8 mouse cellular contexts compared by ENCODE assay signal in the genomic region with DNA sequence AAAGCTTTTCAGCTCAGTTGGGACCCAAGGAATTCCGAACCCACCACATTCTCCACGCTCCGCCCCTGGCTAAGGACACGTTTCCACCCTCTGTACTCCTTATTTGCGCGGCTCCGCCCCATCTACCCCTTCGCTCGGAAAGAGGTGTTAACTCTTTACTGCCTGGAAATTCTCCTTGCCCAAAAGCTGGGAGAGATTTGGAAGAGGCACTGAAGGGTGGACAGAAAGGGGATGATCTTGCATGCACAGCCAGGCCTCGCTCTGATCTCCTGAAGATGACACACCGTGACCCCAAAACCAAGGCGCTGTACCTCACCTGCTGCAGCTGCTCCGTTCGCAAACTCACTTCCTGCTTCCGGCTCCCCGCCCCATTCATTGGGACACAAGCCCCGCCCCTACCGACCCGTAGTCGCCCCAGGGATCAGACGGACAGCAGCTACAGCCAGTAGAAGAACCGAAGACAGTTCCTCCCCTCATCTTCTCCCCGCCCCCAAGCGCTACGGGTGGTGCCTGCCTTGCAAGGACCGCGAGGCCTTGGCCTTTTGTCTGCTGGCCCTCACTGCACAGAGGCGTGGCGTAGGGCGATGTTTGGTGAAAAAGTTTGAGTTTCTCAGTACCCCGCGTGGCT. TPM values are rescaled to one million over a fixed set of nuclear protein-coding genes. Genes with fewer than 3 reads are reported as not detected.
DNase-seq lines count a peak whose midpoint lies in the region; ATAC-seq and TF ChIP-seq lines count a peak whose summit lies in the region.

A gene (minus strand): TSS at position 384 of the 628 bp plus-strand sequence.

- H3K36me3 ChIP-seq in embryonic facial prominence, embryonic 14.5 days (ENCODE audit: control insufficient read depth, insufficient read depth, low read length), result peaks cover 23% of the 10 kb centered on the region
- H3K36me3 ChIP-seq in heart, adult 2 months (ENCODE audit: control insufficient read depth, insufficient read depth, low read length), result no peaks in the 10 kb centered on the region
- H3K36me3 ChIP-seq in limb, embryonic 13.5 days, result peaks cover 41% of the 10 kb centered on the region
- H3K36me3 ChIP-seq in midbrain, embryonic 16.5 days (ENCODE audit: control insufficient read depth, insufficient read depth, low read length), result peaks cover 11% of the 10 kb centered on the region; the same call in 1 of the 2 replicates

- peak within 1 kb of the TSS; percentile 58 for H3K4me3 ChIP-seq in embryonic facial prominence, embryonic 14.5 days (ENCODE audit: low read depth, low read length)
- H3K4me3 ChIP-seq in heart, adult 2 months, result peak within 1 kb of the TSS; percentile 56
- H3K4me3 ChIP-seq in limb, embryonic 13.5 days, result peak within 1 kb of the TSS; percentile 67
- H3K4me3 ChIP-seq in midbrain, embryonic 16.5 days (ENCODE audit: low read depth, low read length), result peak within 1 kb of the TSS; percentile 73

- no peak for TF ChIP-seq CTCF in heart, adult 2 months (IDR thresholded peaks at IDR 0.05)

- ATAC-seq in embryonic facial prominence, embryonic 14.5 days (ENCODE audit: low read depth), result peak; percentile 98
- ATAC-seq in limb, embryonic 13.5 days (ENCODE audit: low FRiP score, low read depth), result peak; percentile 99
- peak; percentile 97 for ATAC-seq in midbrain, embryonic 16.5 days

- intact Hi-C loops in heart, adult 2 months (cut with DNase I), result loop anchor here (1.0 kb wide), 1 partner anchor 34 kb away; a partner anchor contains a TSS

- H3K27me3 ChIP-seq in embryonic facial prominence, embryonic 14.5 days (replicated peaks; ENCODE audit: control insufficient read depth, insufficient read depth, low read length), result no peaks in the 10 kb centered on the region
- no peaks in the 10 kb centered on the region for H3K27me3 ChIP-seq in heart, adult 2 months (ENCODE audit: control insufficient read depth, insufficient read depth, low read length)
- H3K27me3 ChIP-seq in limb, embryonic 13.5 days, result no peaks in the 10 kb centered on the region
- no peaks in the 10 kb centered on the region for H3K27me3 ChIP-seq in midbrain, embryonic 16.5 days (ENCODE audit: control insufficient read depth, insufficient read depth, low read depth, low read length)

- no peaks in the 10 kb centered on the region for H3K9me3 ChIP-seq in embryonic facial prominence, embryonic 14.5 days (ENCODE audit: control insufficient read depth, low read length)
- H3K9me3 ChIP-seq in limb, embryonic 13.5 days, result no peaks in the 10 kb centered on the region
- no peaks in the 10 kb centered on the region for H3K9me3 ChIP-seq in midbrain, embryonic 16.5 days (replicated peaks; ENCODE audit: control insufficient read depth, low read length, poor library complexity, severe bottlenecking)

- peaks cover 13% of the 10 kb centered on the region for H3K4me1 ChIP-seq in embryonic facial prominence, embryonic 14.5 days (ENCODE audit: control insufficient read depth, insufficient read depth, low read length)
- peaks cover 8% of the 10 kb centered on the region for H3K4me1 ChIP-seq in heart, adult 2 months (ENCODE audit: control insufficient read depth, insufficient read depth, low read length)
- peaks cover 19% of the 10 kb centered on the region for H3K4me1 ChIP-seq in limb, embryonic 13.5 days
- H3K4me1 ChIP-seq in midbrain, embryonic 16.5 days (ENCODE audit: control insufficient read depth, insufficient read depth, low read length), result peaks cover 19% of the 10 kb centered on the region

- H3K9ac ChIP-seq in embryonic facial prominence, embryonic 14.5 days (ENCODE audit: low read depth, low read length), result peak within 1 kb of the TSS; percentile 69
- peak within 1 kb of the TSS; percentile 53 for H3K9ac ChIP-seq in heart, adult 2 months (ENCODE audit: low read depth, low read length)
- peak within 1 kb of the TSS; percentile 74 for H3K9ac ChIP-seq in limb, embryonic 13.5 days
- H3K9ac ChIP-seq in midbrain, embryonic 16.5 days (ENCODE audit: low read depth, low read length), result peak within 1 kb of the TSS; percentile 59

- under 1% methylated on average over 32 of the region's 32 CpGs for WGBS in embryonic facial prominence, embryonic 14.5 days
- WGBS in heart, adult 2 months, result 1% methylated on average over 32 of the region's 32 CpGs
- 0% methylated on average over 32 of the region's 32 CpGs for WGBS in limb, embryonic 13.5 days
- WGBS in midbrain, embryonic 16.5 days, result 0% methylated on average over 32 of the region's 32 CpGs

- no peaks in the 10 kb centered on the region for H3K79me2 ChIP-seq in heart, adult 2 months (replicated peaks; ENCODE audit: control insufficient read depth, insufficient read depth, low read length)

- TF ChIP-seq POLR2A in heart, adult 2 months (IDR thresholded peaks at IDR 0.05; ENCODE audit: insufficient read depth, low read depth, low read length), result peak; percentile 92

- H3K4me2 ChIP-seq in embryonic facial prominence, embryonic 14.5 days (ENCODE audit: low read depth, low read length), result peak within 1 kb of the TSS; percentile 65
- H3K4me2 ChIP-seq in limb, embryonic 13.5 days (replicated peaks), result peak within 1 kb of the TSS; percentile 67
- H3K4me2 ChIP-seq in midbrain, embryonic 16.5 days (ENCODE audit: low read length), result peak within 1 kb of the TSS; percentile 77

- peak; percentile 45; the same call in 1 of the 2 replicates for TF ChIP-seq EP300 in heart, adult 2 months (IDR thresholded peaks at IDR 0.05; ENCODE audit: insufficient read depth, low read depth, low read length)

- peak; percentile 99 for DNase-seq in 3T3-L1 (ENCODE audit: low read depth, low spot score)
- DNase-seq in adrenal gland, postnatal 4 days (ENCODE audit: low spot score in 2 of 2), result peak; percentile 92 to 99
- peak; percentile 99 for DNase-seq in embryonic facial prominence, embryonic 14.5 days (ENCODE audit: low spot score)
- peak; percentile 98 for DNase-seq in heart, adult 2 months
- DNase-seq in kidney, adult 8-10 months, result peak; percentile 98 to 99
- peak; percentile 93 to 100 for DNase-seq in spleen, postnatal 10 days (ENCODE audit: low spot score in 2 of 2)

- H3K27ac ChIP-seq in embryonic facial prominence, embryonic 14.5 days (replicated peaks; ENCODE audit: low read depth, low read length), result peak within 1 kb of the TSS; percentile 81
- H3K27ac ChIP-seq in heart, adult 2 months, result peak within 1 kb of the TSS; percentile 74
- H3K27ac ChIP-seq in limb, embryonic 13.5 days, result peak within 1 kb of the TSS; percentile 79
- H3K27ac ChIP-seq in midbrain, embryonic 16.5 days (ENCODE audit: low read length), result peak within 1 kb of the TSS; percentile 66

RNA-seq across cellular contexts. Expression of the gene that starts here (rescaled TPM):
- total RNA-seq in adrenal gland, postnatal 4 days (2021), result 100 to 1,000 TPM; 110 to 113 TPM
- polyA plus RNA-seq in embryonic facial prominence, embryonic 14.5 days (2014; fragmentation: Nextera tagmentation; extraction: Ambion mirVana), result 78.8 and 95.0 TPM in 2 replicates
- total RNA-seq in heart, adult 2 months (2021), result 10 to 100 TPM; 12.7 to 16.3 TPM
- polyA plus RNA-seq in heart, adult 2 months (2012; rRNA removed), result 36.1 and 41.0 TPM in 2 replicates
- 124 and 129 TPM in 2 replicates for polyA plus RNA-seq in limb, embryonic 13.5 days (2015; fragmentation: Nextera tagmentation; extraction: Ambion mirVana)
- 108 and 109 TPM in 2 replicates for polyA plus RNA-seq in midbrain, embryonic 16.5 days (2015; fragmentation: Nextera tagmentation; extraction: Ambion mirVana)

Comparison
In these comparisons a context has a peak if more than half of its experiments do, and no peak if none do; other contexts are left out.
1. Peak in every context shown above with its lines: DNase-seq, ATAC-seq, H3K4me3 ChIP-seq and H3K27ac ChIP-seq.
2. RNA of the gene that starts here (total RNA-seq): 110 to 113 TPM in adrenal gland, postnatal 4 days; 12.7 to 16.3 TPM in heart, adult 2 months; every median in the first group is over 4 times any median in the second.